Mouse (Mus musculus): ENCODE data around the gene Wdfy2. TPM values are rescaled to one million over a fixed set of nuclear protein-coding genes. Genes with fewer than 3 reads are reported as not detected.

The Wdfy2 gene
- total and polyA plus RNA-seq, 2 experiments: 6.1 to 10.7 TPM

GRCm38 (mm10) chr14:62806921-62807320 is 30.6 kb upstream of the Wdfy2 start:
- no peak for DNase-seq (ENCODE audit: extremely low read depth, low read depth, low spot score)
- Histone ChIP-seq H3K27ac (replicated peaks; ENCODE audit: insufficient read depth, low read depth, low read length) (no peak overlapping the region), H3K79me2 (ENCODE audit: control insufficient read depth, insufficient read depth, low read length) (no peaks in the 10 kb centered on the region), H3K4me3 (ENCODE audit: insufficient read depth, low read depth, low read length) (no peak overlapping the region), H3K9ac (ENCODE audit: low read depth, low read length) (no peak overlapping the region), H3K4me1 (ENCODE audit: control insufficient read depth, insufficient read depth, low read length) (no peaks in the 10 kb centered on the region), H3K27me3 (ENCODE audit: control insufficient read depth, insufficient read depth, low read length) (no peaks in the 10 kb centered on the region), H3K36me3 (ENCODE audit: control insufficient read depth, insufficient read depth, low read length) (no peaks in the 10 kb centered on the region)
- WGBS: 56% methylated on average over 3 of the region's 3 CpGs
- TF ChIP-seq POLR2A (IDR thresholded peaks at IDR 0.05; ENCODE audit: extremely low read depth, insufficient read depth, low read length) (no peak), CTCF (IDR thresholded peaks at IDR 0.05; ENCODE audit: low read depth, low read length) (no peak)

GRCm38 (mm10) chr14:62808661-62809523 is 28.6 kb upstream of the Wdfy2 start:
- peak; percentile 28 for DNase-seq (ENCODE audit: extremely low read depth, low read depth, low spot score)
- WGBS: 74% methylated on average over 7 of the region's 7 CpGs
- Histone ChIP-seq H3K79me2 (ENCODE audit: control insufficient read depth, insufficient read depth, low read length) (no peaks in the 10 kb centered on the region), H3K4me3 (ENCODE audit: insufficient read depth, low read depth, low read length) (no peak overlapping the region), H3K4me1 (ENCODE audit: control insufficient read depth, insufficient read depth, low read length) (no peaks in the 10 kb centered on the region), H3K36me3 (ENCODE audit: control insufficient read depth, insufficient read depth, low read length) (no peaks in the 10 kb centered on the region), H3K27ac (replicated peaks; ENCODE audit: insufficient read depth, low read depth, low read length) (no peak overlapping the region), H3K27me3 (ENCODE audit: control insufficient read depth, insufficient read depth, low read length) (no peaks in the 10 kb centered on the region), H3K9ac (ENCODE audit: low read depth, low read length) (no peak overlapping the region)
- TF ChIP-seq CTCF (IDR thresholded peaks at IDR 0.05; ENCODE audit: low read depth, low read length) (no peak), POLR2A (IDR thresholded peaks at IDR 0.05; ENCODE audit: extremely low read depth, insufficient read depth, low read length) (no peak)

GRCm38 (mm10) chr14:62812765-62813164 is 24.7 kb upstream of the Wdfy2 start:
- TF ChIP-seq POLR2A (IDR thresholded peaks at IDR 0.05; ENCODE audit: extremely low read depth, insufficient read depth, low read length) (no peak), CTCF (IDR thresholded peaks at IDR 0.05; ENCODE audit: low read depth, low read length) (no peak)
- no peaks in the 10 kb centered on the region for H3K79me2 ChIP-seq (ENCODE audit: control insufficient read depth, insufficient read depth, low read length)
- H3K27ac ChIP-seq (replicated peaks; ENCODE audit: insufficient read depth, low read depth, low read length): no peak overlapping the region
- no peak for DNase-seq (ENCODE audit: extremely low read depth, low read depth, low spot score)
- WGBS: 59% methylated on average over 5 of the region's 5 CpGs
- no peaks in the 10 kb centered on the region for H3K4me1 ChIP-seq (ENCODE audit: control insufficient read depth, insufficient read depth, low read length)
- H3K4me3 ChIP-seq (ENCODE audit: insufficient read depth, low read depth, low read length): no peak overlapping the region
- no peaks in the 10 kb centered on the region for H3K36me3 ChIP-seq (ENCODE audit: control insufficient read depth, insufficient read depth, low read length)
- no peaks in the 10 kb centered on the region for H3K27me3 ChIP-seq (ENCODE audit: control insufficient read depth, insufficient read depth, low read length)
- no peak overlapping the region for H3K9ac ChIP-seq (ENCODE audit: low read depth, low read length)

GRCm38 (mm10) chr14:62814567-62814966 is 22.9 kb upstream of the Wdfy2 start:
- 49% methylated on average over 6 of the region's 6 CpGs for WGBS
- TF ChIP-seq POLR2A (IDR thresholded peaks at IDR 0.05; ENCODE audit: extremely low read depth, insufficient read depth, low read length) (no peak), CTCF (IDR thresholded peaks at IDR 0.05; ENCODE audit: low read depth, low read length) (no peak)

GRCm38 (mm10) chr14:62816827-62817226 is 20.7 kb upstream of the Wdfy2 start:
- Histone ChIP-seq H3K4me1 (ENCODE audit: control insufficient read depth, insufficient read depth, low read length) (no peaks in the 10 kb centered on the region), H3K9ac (ENCODE audit: low read depth, low read length) (no peak overlapping the region), H3K27ac (replicated peaks; ENCODE audit: insufficient read depth, low read depth, low read length) (no peak overlapping the region), H3K36me3 (ENCODE audit: control insufficient read depth, insufficient read depth, low read length) (no peaks in the 10 kb centered on the region), H3K27me3 (ENCODE audit: control insufficient read depth, insufficient read depth, low read length) (no peaks in the 10 kb centered on the region), H3K4me3 (ENCODE audit: insufficient read depth, low read depth, low read length) (no peak overlapping the region), H3K79me2 (ENCODE audit: control insufficient read depth, insufficient read depth, low read length) (no peaks in the 10 kb centered on the region)
- WGBS: 87% methylated on average over 4 of the region's 4 CpGs
- TF ChIP-seq POLR2A (IDR thresholded peaks at IDR 0.05; ENCODE audit: extremely low read depth, insufficient read depth, low read length) (no peak), CTCF (IDR thresholded peaks at IDR 0.05; ENCODE audit: low read depth, low read length) (no peak)
- DNase-seq (ENCODE audit: extremely low read depth, low read depth, low spot score): no peak

More at GRCm38 (mm10) chr14:62814567-62814966, 22.9 kb upstream of the Wdfy2 start:
- no peaks in the 10 kb centered on the region for H3K4me1 ChIP-seq (ENCODE audit: control insufficient read depth, insufficient read depth, low read length)
- H3K4me3 ChIP-seq (ENCODE audit: insufficient read depth, low read depth, low read length): no peak overlapping the region
- H3K79me2 ChIP-seq (ENCODE audit: control insufficient read depth, insufficient read depth, low read length): no peaks in the 10 kb centered on the region
- H3K27me3 ChIP-seq (ENCODE audit: control insufficient read depth, insufficient read depth, low read length): no peaks in the 10 kb centered on the region
- no peaks in the 10 kb centered on the region for H3K36me3 ChIP-seq (ENCODE audit: control insufficient read depth, insufficient read depth, low read length)
- no peak for DNase-seq (ENCODE audit: extremely low read depth, low read depth, low spot score)
- H3K27ac ChIP-seq (replicated peaks; ENCODE audit: insufficient read depth, low read depth, low read length): no peak overlapping the region
- H3K9ac ChIP-seq (ENCODE audit: low read depth, low read length): no peak overlapping the region

Measured in liver, adult 2 months (tissue).